Mouse (Mus musculus) megakaryocyte, embryonic 14.5 days (primary cell): ENCODE results near the gene Ablim2.

ENCODE experiments used
- FLI1 ChIP-seq: IDR thresholded peaks from 2 replicates; pipeline ENCODE4 v1.6.1; 2012; ENCODE audit warnings: low read length, inconsistent platforms, mixed read lengths
- GATA1 ChIP-seq: IDR thresholded peaks from 3 replicates; pipeline ENCODE4 v1.6.1; 2012; ENCODE audit warnings: mixed read lengths, low read length, inconsistent platforms, borderline replicate concordance

DNA sequence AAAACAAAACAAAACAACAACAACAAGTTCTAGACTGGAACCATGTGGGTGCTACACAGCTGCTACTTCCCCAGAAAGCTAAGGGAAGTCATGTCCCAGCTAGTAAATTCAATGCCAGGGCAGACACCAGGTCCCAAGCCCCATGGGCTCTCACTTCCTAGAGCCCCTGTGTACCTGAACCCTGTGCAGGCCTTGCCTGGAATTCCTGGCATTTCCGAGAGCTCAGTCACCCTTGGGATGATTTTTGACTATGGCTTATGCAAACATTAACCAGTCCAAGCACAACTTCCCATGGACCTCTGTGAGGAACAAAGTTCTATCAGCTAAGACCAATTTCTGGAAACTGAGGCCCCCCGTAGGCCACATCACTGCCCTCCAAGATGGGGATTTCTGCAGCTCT is 24.2 kb upstream of the Ablim2 start:
- TF ChIP-seq GATA1 (no peak), FLI1 (no peak)
